Mouse (Mus musculus): ENCODE data around the gene Zfp97.

DNA sequence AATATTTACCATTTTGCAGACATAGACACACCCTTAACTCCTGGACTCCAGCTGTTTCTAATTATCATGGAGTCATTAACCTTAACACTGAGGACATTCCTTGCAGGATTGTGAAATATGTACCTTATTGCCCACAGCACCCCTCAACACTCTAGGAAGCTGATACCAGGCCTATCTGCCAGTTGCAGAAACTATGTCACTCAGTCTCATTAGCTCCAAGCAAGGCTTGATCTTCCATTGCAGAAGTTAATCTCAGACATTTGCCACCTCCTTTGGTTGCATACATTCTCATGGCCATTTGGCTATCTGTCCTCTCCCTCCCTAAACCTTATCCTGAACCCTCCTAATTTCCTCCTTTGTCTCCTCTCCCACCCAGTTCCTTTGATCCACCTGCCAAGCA, 74.0 kb downstream of the Zfp97 start:
- no peak for TF ChIP-seq POLR2A (IDR thresholded peaks at IDR 0.05; ENCODE audit: borderline replicate concordance, extremely low read depth, low read depth, low read length)
- no peak for TF ChIP-seq CTCF (IDR thresholded peaks at IDR 0.05; ENCODE audit: insufficient read depth, low read length)

Data from lung, adult 2 months (tissue).